Mouse (Mus musculus) kidney, embryonic 16.5 days (tissue): ENCODE measurements at regions not wholly inside any gene's neighbourhood (a gene's known extent, or its start where the extent isn't known, plus 50 kb on each side); places are given as distances from the start of the nearest gene placed in this dataset.
A peak's percentile ranks its signal among the peaks of the same experiment; 100 is the strongest.

ENCODE experiments used
- ATAC-seq: fragments of 200-750 bp; cut with Nextera tagmentation; 2 replicates; pipeline ENCODE4 v1.8.0; 2017; ENCODE audit warnings: moderate TSS enrichment; ENCODE audit not compliant: low FRiP score, low TSS enrichment
- H3K27ac ChIP-seq: fragments of 300-500 bp; sonication (generic); 2 replicates; pipeline ENCODE4 v1.5.1; 2014; ENCODE audit warnings: low read length
- H3K27me3 ChIP-seq: fragments of 300-500 bp; sonication (generic); 2 replicates; pipeline ENCODE4 v1.6.1; 2014; ENCODE audit warnings: low read length, control low read depth, mixed read lengths; ENCODE audit not compliant: insufficient read depth
- H3K36me3 ChIP-seq: fragments of 300-500 bp; sonication (generic); 2 replicates; pipeline ENCODE4 v1.6.1; 2014; ENCODE audit warnings: low read length, control low read depth, mixed read lengths; ENCODE audit not compliant: insufficient read depth
- H3K4me1 ChIP-seq: fragments of 300-500 bp; sonication (generic); 2 replicates; pipeline ENCODE4 v1.6.1; 2014; ENCODE audit warnings: low read length, control low read depth, mixed read lengths; ENCODE audit not compliant: insufficient read depth
- H3K4me2 ChIP-seq: fragments of 300-500 bp; sonication (generic); replicated peaks from 2 replicates; pipeline ENCODE4 v1.6.1; 2014; ENCODE audit warnings: low read depth, low read length
- H3K4me3 ChIP-seq: fragments of 300-500 bp; sonication (generic); 2 replicates; pipeline ENCODE4 v1.5.1; 2014; ENCODE audit warnings: mild to moderate bottlenecking, low read length
- H3K9ac ChIP-seq: fragments of 300-500 bp; sonication (generic); replicated peaks from 2 replicates; pipeline ENCODE4 v1.6.1; 2014; ENCODE audit warnings: low read length
- H3K9me3 ChIP-seq: fragments of 300-500 bp; sonication (generic); 2 replicates; pipeline ENCODE4 v1.6.1; 2016; ENCODE audit warnings: low read length, control low read depth
- WGBS: fragments of 180-500 bp; shearing (Covaris S2); extraction: QIAGEN DNeasy Blood & Tissue Kit; methylation state at CpG from one replicate; pipeline ENCODE4 v1.1.7; 2014; 5-methylcytosine and 5-hydroxymethylcytosine counted together

DNA sequence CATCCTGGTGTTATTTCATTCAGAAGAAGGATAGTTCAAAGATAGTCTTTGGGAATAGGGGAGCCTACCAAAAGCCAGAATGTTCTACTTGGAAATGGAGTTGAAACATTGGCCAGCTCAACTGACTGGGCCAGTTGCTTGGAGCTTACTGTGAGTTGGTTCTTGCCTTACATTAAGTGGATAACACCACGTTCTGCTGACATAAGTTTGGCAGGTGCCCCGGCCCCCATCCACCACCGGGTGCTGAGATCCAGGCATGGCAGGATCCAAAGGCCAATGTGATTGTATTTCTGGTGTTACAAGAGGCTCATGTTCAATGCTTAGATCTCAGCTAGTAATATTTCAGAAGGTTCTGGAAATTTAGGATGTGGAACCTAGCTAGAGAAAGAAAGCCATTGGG lies 608.0 kb upstream of the Vstm2b start:
- no peak overlapping the region for H3K4me3 ChIP-seq
- H3K9ac ChIP-seq = no peak overlapping the region
- no peaks in the 10 kb centered on the region for H3K27me3 ChIP-seq
- H3K27ac ChIP-seq = no peak overlapping the region
- no peaks in the 10 kb centered on the region for H3K9me3 ChIP-seq
- ATAC-seq = no peak
- 92% methylated on average over 3 of the region's 3 CpGs for WGBS
- no peaks in the 10 kb centered on the region for H3K4me1 ChIP-seq
- no peaks in the 10 kb centered on the region for H3K36me3 ChIP-seq
- H3K4me2 ChIP-seq = no peak overlapping the region

DNA sequence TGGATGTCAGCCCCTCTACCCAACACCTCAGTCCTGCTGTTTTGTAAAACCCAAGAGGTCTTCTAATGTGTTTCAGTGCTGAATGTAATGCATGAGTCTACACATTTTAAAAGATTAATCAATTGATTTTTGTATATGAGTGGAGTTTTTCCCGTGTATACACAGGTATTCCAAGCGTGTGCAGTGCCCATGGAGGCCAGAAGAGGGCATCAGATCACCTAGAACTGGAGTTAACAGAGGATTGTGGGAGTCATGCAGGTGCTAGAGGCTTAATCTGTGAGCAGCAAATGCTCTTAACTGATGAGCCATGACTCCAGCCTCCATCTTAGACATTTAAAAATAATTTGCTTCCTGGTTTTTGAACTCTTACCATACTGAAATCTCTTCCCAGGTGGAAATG lies 587.6 kb upstream of the Vstm2b start:
- no peak overlapping the region for H3K9ac ChIP-seq
- no peaks in the 10 kb centered on the region for H3K36me3 ChIP-seq
- H3K27me3 ChIP-seq = no peaks in the 10 kb centered on the region
- WGBS = 22% methylated on average over 2 of the region's 2 CpGs
- H3K4me1 ChIP-seq = no peaks in the 10 kb centered on the region
- no peak overlapping the region for H3K4me3 ChIP-seq
- H3K4me2 ChIP-seq = no peak overlapping the region
- H3K9me3 ChIP-seq = no peaks in the 10 kb centered on the region
- no peak for ATAC-seq
- H3K27ac ChIP-seq = no peak overlapping the region

DNA sequence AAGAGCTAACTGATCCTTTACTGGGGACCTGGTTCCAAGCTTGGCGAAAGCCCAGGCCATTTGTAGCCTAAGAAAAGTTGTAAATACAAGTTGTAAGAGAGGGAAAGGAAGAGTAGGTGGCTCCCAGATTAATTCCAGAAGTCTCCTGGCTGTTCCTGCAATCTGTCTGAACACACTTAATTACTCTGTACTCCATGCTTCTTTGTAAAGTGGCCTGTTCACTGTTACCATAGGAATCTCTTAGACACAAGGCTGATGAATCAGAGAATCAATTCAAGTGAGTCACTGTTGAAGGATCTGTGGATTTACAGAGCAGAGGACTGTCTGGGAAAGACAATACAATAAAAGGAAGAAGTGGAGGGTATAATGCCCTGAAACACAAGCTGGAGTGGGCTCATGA lies 577.0 kb upstream of the Vstm2b start:
- Histone ChIP-seq H3K9ac (no peak overlapping the region), H3K27ac (no peak overlapping the region), H3K4me1 (no peaks in the 10 kb centered on the region), H3K36me3 (no peaks in the 10 kb centered on the region), H3K4me2 (no peak overlapping the region), H3K27me3 (no peaks in the 10 kb centered on the region), H3K4me3 (no peak overlapping the region), H3K9me3 (no peaks in the 10 kb centered on the region)
- 91% methylated on average over 1 of the region's 1 CpGs for WGBS
- no peak for ATAC-seq

DNA sequence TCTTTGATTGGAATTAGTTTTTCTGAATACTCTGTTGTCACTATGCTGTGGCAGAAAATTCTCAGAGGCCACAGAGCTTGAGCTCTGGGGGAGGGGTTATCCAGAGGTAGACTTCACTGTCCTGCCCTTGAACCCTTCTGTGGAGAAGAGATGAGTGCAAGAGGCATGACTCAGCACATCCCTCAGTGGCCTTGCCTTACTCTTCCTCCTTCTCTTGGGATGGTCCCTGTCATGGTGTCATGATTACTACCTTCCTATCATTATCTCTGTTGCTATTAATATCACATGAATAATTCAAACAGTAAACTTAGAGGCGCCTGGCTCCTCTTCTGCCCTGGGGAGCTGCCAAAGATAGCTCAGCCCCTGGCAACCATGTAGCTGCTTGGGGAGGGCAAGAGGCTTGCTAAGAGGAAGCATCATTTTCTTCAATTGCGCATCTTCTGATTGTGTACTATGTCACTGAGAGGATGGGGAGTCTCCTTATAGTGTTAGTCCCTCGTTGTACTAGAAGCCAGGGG lies 572.9 kb upstream of the Vstm2b start:
- WGBS = 83% methylated on average over 3 of the region's 3 CpGs
- Histone ChIP-seq H3K27ac (no peak overlapping the region), H3K4me2 (no peak overlapping the region), H3K9ac (no peak overlapping the region), H3K36me3 (no peaks in the 10 kb centered on the region), H3K4me3 (no peak overlapping the region), H3K9me3 (no peaks in the 10 kb centered on the region), H3K4me1 (no peaks in the 10 kb centered on the region), H3K27me3 (no peaks in the 10 kb centered on the region)
- ATAC-seq = no peak

DNA sequence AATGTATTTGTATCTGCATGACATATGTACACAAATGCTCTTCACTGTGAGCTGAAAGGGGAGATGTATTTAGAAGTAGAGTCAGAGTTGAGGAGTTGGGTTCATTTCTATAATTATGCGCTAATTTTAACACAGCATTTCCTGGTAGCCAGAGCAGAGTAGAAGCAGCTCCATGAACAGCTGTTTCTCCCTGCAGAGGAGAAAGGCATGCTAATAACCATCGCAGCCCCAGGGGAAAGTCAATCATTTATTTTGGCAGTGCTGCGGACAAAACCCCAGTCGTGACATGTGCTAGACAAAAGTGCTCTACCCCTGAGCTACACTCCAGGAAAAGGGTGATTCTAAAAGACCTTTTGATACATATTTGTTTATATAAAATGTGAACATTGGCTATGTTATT lies 565.7 kb upstream of the Vstm2b start:
- Histone ChIP-seq H3K4me3 (no peak overlapping the region), H3K36me3 (no peaks in the 10 kb centered on the region), H3K27me3 (no peaks in the 10 kb centered on the region), H3K27ac (no peak overlapping the region), H3K9ac (no peak overlapping the region), H3K9me3 (no peaks in the 10 kb centered on the region), H3K4me1 (0 out of 2 replicates have a peak, but pooled peaks cover 4% of the 10 kb centered on the region), H3K4me2 (no peak overlapping the region)
- WGBS = 40% methylated on average over 4 of the region's 4 CpGs
- ATAC-seq = peak; percentile 85

DNA sequence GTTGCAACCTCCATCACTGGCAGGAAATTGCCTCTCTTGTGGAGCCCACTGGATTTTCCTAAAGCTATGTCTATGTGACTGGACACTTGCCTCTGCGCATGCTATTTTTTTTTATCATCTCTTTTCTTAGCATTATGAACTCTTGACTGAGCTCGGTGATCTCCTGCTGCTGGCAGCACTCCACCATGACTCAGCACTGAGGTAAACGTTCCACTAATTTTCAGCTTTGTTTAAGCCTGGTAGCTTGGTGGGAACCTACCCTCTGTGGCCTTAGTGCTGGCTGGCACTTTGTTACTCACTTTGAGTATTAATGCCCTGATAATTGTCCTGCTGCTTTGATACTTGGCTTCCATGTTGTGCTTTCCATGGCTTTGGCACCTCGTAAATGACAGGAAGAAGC lies 545.8 kb upstream of the Vstm2b start:
- Histone ChIP-seq H3K4me1 (no peaks in the 10 kb centered on the region), H3K4me2 (no peak overlapping the region), H3K9ac (no peak overlapping the region), H3K9me3 (no peaks in the 10 kb centered on the region), H3K4me3 (no peak overlapping the region), H3K36me3 (no peaks in the 10 kb centered on the region), H3K27me3 (no peaks in the 10 kb centered on the region), H3K27ac (no peak overlapping the region)
- WGBS = 66% methylated on average over 4 of the region's 4 CpGs
- no peak for ATAC-seq

DNA sequence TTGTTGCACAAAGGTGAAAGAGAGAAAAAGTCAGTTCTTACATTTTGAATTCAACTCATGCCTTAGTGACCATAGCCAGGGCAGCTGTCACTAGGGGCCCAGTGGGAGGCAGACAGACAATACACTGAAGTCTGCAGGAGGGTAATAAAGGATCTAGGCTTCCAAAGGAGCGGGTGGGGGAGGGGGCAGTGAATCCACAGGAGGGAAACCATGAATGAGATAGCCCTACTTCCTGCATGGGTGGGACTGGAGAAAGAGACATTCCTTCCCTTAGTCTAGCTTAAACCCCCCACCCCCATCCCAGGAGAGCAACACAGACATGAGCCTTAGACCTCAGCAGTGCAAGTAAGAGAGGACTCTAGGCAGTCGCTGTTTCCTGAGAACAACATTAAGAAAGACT lies 535.4 kb upstream of the Vstm2b start:
- Histone ChIP-seq H3K4me1 (no peaks in the 10 kb centered on the region), H3K36me3 (no peaks in the 10 kb centered on the region), H3K27me3 (no peaks in the 10 kb centered on the region), H3K9ac (no peak overlapping the region), H3K4me2 (no peak overlapping the region), H3K9me3 (no peaks in the 10 kb centered on the region), H3K4me3 (no peak overlapping the region), H3K27ac (no peak overlapping the region)
- ATAC-seq = no peak
- 16% methylated on average over 2 of the region's 2 CpGs for WGBS

DNA sequence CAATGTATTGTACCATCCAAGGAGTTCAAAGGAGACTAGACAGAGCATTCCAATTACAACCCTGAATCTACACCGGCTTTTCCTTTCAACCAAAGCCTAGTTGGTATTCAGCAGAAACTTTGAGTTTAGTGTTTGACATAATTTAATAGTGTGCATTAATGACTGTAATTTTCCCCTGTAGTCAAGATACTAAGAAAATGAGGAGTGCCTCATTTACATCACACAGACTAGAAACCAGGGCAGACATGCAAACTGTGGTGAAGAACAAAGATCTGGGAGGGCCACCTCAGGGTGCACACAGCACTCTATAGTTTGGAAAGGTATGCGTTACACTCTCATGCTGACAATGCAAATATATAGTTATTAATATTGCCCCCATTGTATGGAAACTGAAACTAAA lies 525.4 kb upstream of the Vstm2b start:
- Histone ChIP-seq H3K9me3 (no peaks in the 10 kb centered on the region), H3K4me1 (no peaks in the 10 kb centered on the region), H3K27me3 (no peaks in the 10 kb centered on the region), H3K4me3 (no peak overlapping the region), H3K36me3 (no peaks in the 10 kb centered on the region), H3K27ac (no peak overlapping the region), H3K9ac (no peak overlapping the region), H3K4me2 (no peak overlapping the region)
- WGBS = 90% methylated on average over 2 of the region's 2 CpGs
- no peak for ATAC-seq

DNA sequence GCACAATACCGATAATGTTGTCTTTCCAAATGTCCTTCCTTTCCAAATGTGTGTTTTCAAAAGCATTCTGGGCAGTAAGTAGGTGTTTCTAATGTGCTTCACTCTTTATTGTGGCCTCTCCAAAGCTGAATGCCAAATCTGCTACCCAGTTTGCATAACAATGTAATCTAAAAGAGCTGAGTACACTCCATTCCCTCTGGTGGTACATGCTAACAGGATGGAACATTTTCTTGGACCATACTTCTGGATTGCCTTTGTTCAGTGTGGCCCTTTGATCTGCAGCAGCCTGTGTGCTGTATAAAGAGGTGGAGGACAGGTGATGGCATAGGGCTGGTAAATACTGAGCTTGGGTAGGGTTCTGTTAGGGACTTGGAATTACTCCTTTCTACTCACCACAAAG lies 520.3 kb upstream of the Vstm2b start:
- no peaks in the 10 kb centered on the region for H3K36me3 ChIP-seq
- H3K4me2 ChIP-seq = no peak overlapping the region
- no peak overlapping the region for H3K27ac ChIP-seq
- no peak overlapping the region for H3K4me3 ChIP-seq
- no peaks in the 10 kb centered on the region for H3K4me1 ChIP-seq
- H3K27me3 ChIP-seq = no peaks in the 10 kb centered on the region
- ATAC-seq = no peak
- no peak overlapping the region for H3K9ac ChIP-seq
- WGBS = 94% methylated on average over 1 of the region's 1 CpGs
- H3K9me3 ChIP-seq = no peaks in the 10 kb centered on the region

DNA sequence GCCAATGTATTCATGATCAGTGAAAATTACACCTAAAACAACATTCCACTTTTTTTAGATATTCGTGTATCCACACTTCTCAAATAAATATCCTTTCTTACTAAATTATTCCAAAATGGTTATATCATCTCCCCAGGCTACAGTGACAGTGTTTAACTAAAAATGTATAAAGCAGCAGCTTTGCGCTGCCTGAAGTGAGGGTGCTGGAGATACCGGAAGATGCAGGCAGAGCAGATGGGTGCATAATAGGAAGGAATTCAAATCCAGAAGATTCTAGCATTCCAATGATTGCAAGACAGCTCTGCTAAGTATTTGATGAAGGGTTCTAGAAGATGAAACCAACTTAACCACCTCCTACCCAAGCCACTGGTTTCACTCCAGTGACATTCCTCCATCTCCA lies 516.9 kb upstream of the Vstm2b start:
- Histone ChIP-seq H3K36me3 (no peaks in the 10 kb centered on the region), H3K4me2 (no peak overlapping the region), H3K27ac (no peak overlapping the region), H3K9me3 (no peaks in the 10 kb centered on the region), H3K4me3 (no peak overlapping the region), H3K4me1 (no peaks in the 10 kb centered on the region), H3K9ac (no peak overlapping the region), H3K27me3 (no peaks in the 10 kb centered on the region)
- no peak for ATAC-seq
- 87% methylated on average over 3 of the region's 3 CpGs for WGBS

DNA sequence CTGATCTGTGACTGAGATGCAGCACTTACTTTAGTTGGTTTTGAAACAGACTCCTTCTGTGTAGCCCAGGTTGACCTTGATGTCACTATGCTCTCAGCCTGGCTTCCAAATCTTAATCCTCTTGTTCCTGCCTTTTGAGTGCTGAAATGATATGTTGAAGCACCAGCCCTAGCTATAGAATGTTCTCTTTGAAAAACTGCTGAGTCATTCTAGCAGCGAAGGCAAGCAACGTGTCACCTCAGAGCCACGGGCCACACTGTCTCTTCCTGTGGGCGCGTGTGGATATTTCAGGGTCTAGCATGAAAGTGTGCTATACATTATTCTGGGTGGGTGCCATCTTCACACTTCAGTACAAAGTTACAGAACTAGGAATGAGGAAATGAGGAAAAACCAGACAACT lies 510.0 kb upstream of the Vstm2b start:
- ATAC-seq = no peak
- H3K27ac ChIP-seq = no peak overlapping the region
- no peaks in the 10 kb centered on the region for H3K27me3 ChIP-seq
- H3K9ac ChIP-seq = no peak overlapping the region
- no peak overlapping the region for H3K4me2 ChIP-seq
- no peaks in the 10 kb centered on the region for H3K4me1 ChIP-seq
- H3K4me3 ChIP-seq = no peak overlapping the region
- 88% methylated on average over 5 of the region's 5 CpGs for WGBS
- H3K9me3 ChIP-seq = no peaks in the 10 kb centered on the region
- H3K36me3 ChIP-seq = no peaks in the 10 kb centered on the region
